Mouse (Mus musculus) forebrain, embryonic 11.5 days (tissue): ENCODE data around the gene Slc38a6. TPM values are rescaled to one million over a fixed set of nuclear protein-coding genes. Genes with fewer than 3 reads are reported as not detected.

ENCODE experiments used
- ATAC-seq: fragments of 200-750 bp; cut with Nextera tagmentation; replicated peaks from 2 replicates; pipeline ENCODE4 v1.8.0; 2017; ENCODE audit warnings: moderate TSS enrichment; ENCODE audit not compliant: low FRiP score
- DNase-seq: peaks from one replicate; pipeline ENCODE4 v3.0.0-alpha.2; 2017; ENCODE audit warnings: low spot score
- H3K27ac ChIP-seq: fragments of 300-500 bp; sonication (generic); 2 replicates; pipeline ENCODE4 v1.5.1; 2014; ENCODE audit warnings: low read depth, low read length
- H3K27me3 ChIP-seq: fragments of 300-500 bp; sonication (generic); 2 replicates; pipeline ENCODE4 v1.6.1; 2014; ENCODE audit warnings: mild to moderate bottlenecking, low read length, mixed read lengths; ENCODE audit not compliant: control insufficient read depth, insufficient read depth
- H3K36me3 ChIP-seq: fragments of 300-500 bp; sonication (generic); 2 replicates; pipeline ENCODE4 v1.6.1; 2014; ENCODE audit warnings: mild to moderate bottlenecking, low read length, moderate library complexity, mixed read lengths; ENCODE audit not compliant: control insufficient read depth, insufficient read depth
- H3K4me1 ChIP-seq: fragments of 300-500 bp; sonication (generic); replicated peaks from 2 replicates; pipeline ENCODE4 v1.6.1; 2014; ENCODE audit warnings: low read length, mixed read lengths; ENCODE audit not compliant: control insufficient read depth, insufficient read depth
- H3K4me2 ChIP-seq: fragments of 300-500 bp; sonication (generic); 2 replicates; pipeline ENCODE4 v1.6.1; 2014; ENCODE audit warnings: low read depth, mild to moderate bottlenecking, low read length, moderate library complexity, mixed read lengths; ENCODE audit not compliant: severe bottlenecking
- H3K4me3 ChIP-seq: fragments of 300-500 bp; sonication (generic); 2 replicates; pipeline ENCODE4 v1.5.1; 2014; ENCODE audit warnings: low read depth, low read length
- H3K9ac ChIP-seq: fragments of 300-500 bp; sonication (generic); 2 replicates; pipeline ENCODE4 v1.6.1; 2014; ENCODE audit warnings: low read length
- H3K9me3 ChIP-seq: fragments of 300-500 bp; sonication (generic); 2 replicates; pipeline ENCODE4 v1.6.1; 2016; ENCODE audit warnings: low read length, mixed read lengths; ENCODE audit not compliant: control insufficient read depth
- WGBS: fragments of 180-500 bp; shearing (Covaris S2); extraction: QIAGEN DNeasy Blood & Tissue Kit; methylation state at CpG from one replicate; pipeline ENCODE4 v1.1.7; 2014; 5-methylcytosine and 5-hydroxymethylcytosine counted together
- polyA plus RNA-seq: library from polyadenylated mRNA; unstranded; fragments of >200 nt; fragmentation: Nextera tagmentation; extraction: Ambion mirVana; gene quantifications from 2 replicates; pipeline ENCODE4 v1.2.1, GENCODE M21; 2014

Gene Slc38a6
- polyA plus RNA-seq, 1 experiment from 2014 or later: 9.7 TPM

DNA sequence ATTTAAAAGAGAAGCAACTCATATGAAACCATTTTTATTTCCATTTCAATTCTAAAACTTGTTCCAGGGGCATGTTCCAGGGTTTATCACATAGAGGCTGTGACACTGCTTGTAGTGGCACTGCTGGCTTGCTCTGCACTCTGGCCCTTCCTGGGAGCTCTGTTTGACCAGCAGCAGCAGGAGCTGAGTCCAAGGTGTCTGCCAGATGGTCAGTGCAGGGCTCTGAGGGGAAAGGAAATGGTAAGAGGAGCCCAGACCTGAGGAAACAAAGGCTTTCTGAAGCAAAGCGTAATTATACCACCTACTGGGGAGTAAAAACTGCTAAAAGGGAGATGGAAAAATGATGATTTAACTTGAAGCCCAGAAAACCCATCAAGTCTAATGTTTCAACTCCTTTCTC lies 18.1 kb upstream of the Slc38a6 start:
- H3K36me3 ChIP-seq: no peaks in the 10 kb centered on the region
- H3K4me1 ChIP-seq: no peaks in the 10 kb centered on the region
- no peaks in the 10 kb centered on the region for H3K27me3 ChIP-seq
- ATAC-seq (no peak), DNase-seq (no peak)
- H3K9ac ChIP-seq: no peak overlapping the region
- 90% methylated on average over 1 of the region's 1 CpGs for WGBS
- H3K4me3 ChIP-seq: no peak overlapping the region
- H3K9me3 ChIP-seq: no peaks in the 10 kb centered on the region
- no peak overlapping the region for H3K4me2 ChIP-seq
- H3K27ac ChIP-seq: no peak overlapping the region

GRCm38 (mm10) chr12:73269531-73269930 lies 17.0 kb upstream of the Slc38a6 start:
- H3K4me1 ChIP-seq: no peaks in the 10 kb centered on the region
- H3K36me3 ChIP-seq: no peaks in the 10 kb centered on the region
- no peaks in the 10 kb centered on the region for H3K27me3 ChIP-seq
- H3K9me3 ChIP-seq: no peaks in the 10 kb centered on the region
- ATAC-seq (no peak), DNase-seq (no peak)
- 92% methylated on average over 3 of the region's 3 CpGs for WGBS
- H3K27ac ChIP-seq: no peak overlapping the region
- no peak overlapping the region for H3K4me3 ChIP-seq
- no peak overlapping the region for H3K4me2 ChIP-seq
- H3K9ac ChIP-seq: no peak overlapping the region

- Histone ChIP-seq H3K4me1 (no peaks in the 10 kb centered on the region), H3K36me3 (no peaks in the 10 kb centered on the region), H3K4me3 (no peak overlapping the region), H3K27ac (no peak overlapping the region), H3K4me2 (no peak overlapping the region), H3K9me3 (no peaks in the 10 kb centered on the region), H3K27me3 (no peaks in the 10 kb centered on the region), H3K9ac (no peak overlapping the region)
- ATAC-seq (no peak), DNase-seq (no peak)
- WGBS: 90% methylated on average over 4 of the region's 4 CpGs
These were observed 16.6 kb upstream of the Slc38a6 start for GRCm38 (mm10) chr12:73269933-73270332.

- Histone ChIP-seq H3K27me3 (no peaks in the 10 kb centered on the region), H3K9me3 (no peaks in the 10 kb centered on the region), H3K4me2 (no peak overlapping the region), H3K4me1 (no peaks in the 10 kb centered on the region), H3K36me3 (peaks cover 12% of the 10 kb centered on the region), H3K4me3 (no peak overlapping the region), H3K27ac (no peak overlapping the region), H3K9ac (no peak overlapping the region)
- DNase-seq (no peak), ATAC-seq (no peak)
- 96% methylated on average over 3 of the region's 3 CpGs for WGBS
These were observed 11.7 kb upstream of the Slc38a6 start for GRCm38 (mm10) chr12:73274921-73275320.

GRCm38 (mm10) chr12:73287609-73288008 lies 1.0 kb downstream of the Slc38a6 start:
- WGBS: 69% methylated on average over 8 of the region's 8 CpGs
- no peak overlapping the region for H3K27ac ChIP-seq

DNA sequence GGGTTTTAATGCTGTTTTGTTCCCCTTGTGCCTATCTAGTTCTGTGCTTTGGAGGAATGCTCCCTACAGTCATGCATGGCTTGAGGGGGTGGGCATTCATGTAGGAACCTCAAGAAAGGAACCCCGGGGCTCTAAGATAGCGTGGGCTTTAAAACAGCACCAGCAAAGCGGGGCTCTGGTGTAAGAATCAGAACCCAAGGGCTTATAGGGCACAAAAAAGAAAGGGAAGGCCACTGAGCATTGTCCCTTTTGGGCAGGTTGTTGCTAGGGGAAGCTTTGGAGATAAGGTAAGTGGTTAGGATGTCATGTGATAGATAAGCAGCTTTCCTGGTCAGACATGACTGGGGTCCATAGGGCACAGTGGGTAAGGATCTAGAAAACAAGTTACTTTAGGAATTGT lies 2.0 kb downstream of the Slc38a6 start:
- no peaks in the 10 kb centered on the region for H3K27me3 ChIP-seq
- WGBS: 94% methylated on average over 3 of the region's 3 CpGs
- no peak overlapping the region for H3K27ac ChIP-seq
- no peak overlapping the region for H3K4me2 ChIP-seq
- DNase-seq (no peak), ATAC-seq (no peak)
- no peaks in the 10 kb centered on the region for H3K9me3 ChIP-seq
- H3K9ac ChIP-seq: no peak overlapping the region
- peaks cover 2% of the 10 kb centered on the region; the same call in 1 of the 2 replicates for H3K4me1 ChIP-seq
- no peak overlapping the region for H3K4me3 ChIP-seq
- no peaks in the 10 kb centered on the region; the same call in 1 of the 2 replicates for H3K36me3 ChIP-seq

More at GRCm38 (mm10) chr12:73287609-73288008, 1.0 kb downstream of the Slc38a6 start:
- Histone ChIP-seq H3K4me1 (peaks cover 2% of the 10 kb centered on the region; the same call in 1 of the 2 replicates), H3K36me3 (no peaks in the 10 kb centered on the region; the same call in 1 of the 2 replicates), H3K4me3 (peak overlapping the region; percentile 65), H3K9me3 (no peaks in the 10 kb centered on the region), H3K9ac (no peak overlapping the region), H3K27me3 (no peaks in the 10 kb centered on the region), H3K4me2 (peak overlapping the region; percentile 51; the same call in 1 of the 2 replicates)
- no peak for DNase-seq
- no peak for ATAC-seq

DNA sequence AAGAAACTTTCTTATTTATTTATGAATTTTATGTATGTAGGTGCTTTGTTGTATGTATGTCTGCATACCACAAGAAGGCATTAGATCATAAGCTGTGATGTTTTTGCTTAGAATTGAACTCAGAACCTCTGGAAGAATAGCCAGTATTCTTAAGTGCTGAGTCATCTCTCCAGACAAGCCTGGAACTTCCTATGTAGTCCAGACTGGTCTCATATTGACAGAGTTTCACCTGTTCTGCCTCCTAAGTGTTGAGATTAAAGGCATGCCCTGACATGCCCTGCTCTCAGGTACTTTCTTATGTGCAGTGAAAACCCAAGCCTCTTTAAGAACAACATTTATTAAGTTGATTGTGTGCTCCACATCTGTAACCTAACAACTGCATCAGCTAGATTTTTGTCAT lies 8.3 kb downstream of the Slc38a6 start:
- H3K36me3 ChIP-seq: no peaks in the 10 kb centered on the region; the same call in 1 of the 2 replicates
- DNase-seq: no peak

GRCm38 (mm10) chr12:73295505-73296140 lies 9.0 kb downstream of the Slc38a6 start:
- Histone ChIP-seq H3K27ac (no peak overlapping the region), H3K9me3 (no peaks in the 10 kb centered on the region), H3K27me3 (no peaks in the 10 kb centered on the region), H3K4me1 (no peaks in the 10 kb centered on the region), H3K36me3 (no peaks in the 10 kb centered on the region; the same call in 1 of the 2 replicates), H3K9ac (no peak overlapping the region), H3K4me2 (no peak overlapping the region), H3K4me3 (no peak overlapping the region)
- no peak for DNase-seq
- no peak for ATAC-seq
- WGBS: 88% methylated on average over 11 of the region's 11 CpGs

More for the DNA sequence above, 8.3 kb downstream of the Slc38a6 start:
- no peak overlapping the region for H3K27ac ChIP-seq
- no peak overlapping the region for H3K9ac ChIP-seq
- no peak overlapping the region for H3K4me2 ChIP-seq
- no peaks in the 10 kb centered on the region for H3K9me3 ChIP-seq
- H3K27me3 ChIP-seq: no peaks in the 10 kb centered on the region
- no peak overlapping the region for H3K4me3 ChIP-seq
- no peak for ATAC-seq
- H3K4me1 ChIP-seq: no peaks in the 10 kb centered on the region

DNA sequence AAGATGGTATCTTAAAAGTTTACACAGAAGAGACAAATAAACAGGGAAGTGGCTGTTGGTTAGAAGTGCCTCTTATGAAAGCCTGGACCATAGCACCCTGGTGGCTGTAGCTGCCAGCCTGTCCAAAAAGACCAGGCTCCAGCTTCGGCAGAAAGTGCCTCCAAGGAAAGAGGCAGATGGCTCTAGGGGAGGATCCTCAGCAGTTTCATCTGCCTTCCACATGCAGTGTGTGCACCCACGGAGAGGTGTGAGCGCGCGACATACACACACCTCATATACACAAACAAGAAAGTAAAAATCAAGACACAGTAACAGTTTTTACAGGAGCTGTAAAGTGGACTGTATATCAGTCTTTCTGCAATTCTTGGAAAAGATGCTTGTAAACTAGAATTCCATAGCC lies 12.0 kb downstream of the Slc38a6 start:
- no peak for ATAC-seq
- DNase-seq: no peak
- Histone ChIP-seq H3K27me3 (no peaks in the 10 kb centered on the region), H3K27ac (no peak overlapping the region), H3K36me3 (no peaks in the 10 kb centered on the region), H3K9ac (no peak overlapping the region), H3K9me3 (no peaks in the 10 kb centered on the region), H3K4me3 (no peak overlapping the region), H3K4me2 (no peak overlapping the region), H3K4me1 (no peaks in the 10 kb centered on the region)
- WGBS: 91% methylated on average over 5 of the region's 5 CpGs
